Mouse (Mus musculus): ENCODE results near the gene Kif18b.

The Kif18b gene

GRCm38 (mm10) chr11:102924557-102925350 is at the start of gene Kif18b:
Gene Kif18b (minus strand): TSS chr11:102925124.
- peak; percentile 89 for DNase-seq

- no peak for DNase-seq
Measured at GRCm38 (mm10) chr11:102972326-102972725, 47.4 kb upstream of the Kif18b start.

- DNase-seq, result no peak
Measured at GRCm38 (mm10) chr11:102971604-102972003, 46.7 kb upstream of the Kif18b start.

- DNase-seq, result no peak
Measured at GRCm38 (mm10) chr11:102964547-102965091, 39.7 kb upstream of the Kif18b start.

- DNase-seq, result no peak
Measured at GRCm38 (mm10) chr11:102963855-102964546, 39.1 kb upstream of the Kif18b start.

- DNase-seq, result no peak
Measured at GRCm38 (mm10) chr11:102963246-102963854, 38.4 kb upstream of the Kif18b start.

GRCm38 (mm10) chr11:102962861-102963245 is 37.9 kb upstream of the Kif18b start:
- DNase-seq, result no peak

GRCm38 (mm10) chr11:102961082-102961481 is 36.2 kb upstream of the Kif18b start:
- DNase-seq, result no peak

GRCm38 (mm10) chr11:102958870-102959269 is 33.9 kb upstream of the Kif18b start:
- DNase-seq, result no peak

- DNase-seq, result no peak
Measured at GRCm38 (mm10) chr11:102958431-102958830, 33.5 kb upstream of the Kif18b start.

GRCm38 (mm10) chr11:102957692-102958091 is 32.8 kb upstream of the Kif18b start:
- DNase-seq, result no peak

GRCm38 (mm10) chr11:102956962-102957614 is 32.2 kb upstream of the Kif18b start:
- no peak for DNase-seq

- DNase-seq, result no peak
Measured at GRCm38 (mm10) chr11:102952922-102953321, 28.0 kb upstream of the Kif18b start.

GRCm38 (mm10) chr11:102948043-102948961 is 23.4 kb upstream of the Kif18b start:
- no peak for DNase-seq

GRCm38 (mm10) chr11:102946992-102947343 is 22.0 kb upstream of the Kif18b start:
- DNase-seq, result no peak

GRCm38 (mm10) chr11:102946265-102946991 is 21.5 kb upstream of the Kif18b start, which contains the start of gene C1ql1:
Gene C1ql1 (minus strand): TSS chr11:102946688.
- peak; percentile 20 for DNase-seq

- DNase-seq, result no peak
Measured at GRCm38 (mm10) chr11:102945306-102946264, 20.7 kb upstream of the Kif18b start.

GRCm38 (mm10) chr11:102941236-102941635 is 16.3 kb upstream of the Kif18b start:
- no peak for DNase-seq

- no peak for DNase-seq
Measured at GRCm38 (mm10) chr11:102939024-102939675, 14.2 kb upstream of the Kif18b start.

All from cerebellum, adult 11 months (tissue).